Mouse (Mus musculus): ENCODE measurements around the gene Suclg2. TPM values are rescaled to one million over a fixed set of nuclear protein-coding genes. Genes with fewer than 3 reads are reported as not detected.
A peak's percentile ranks its signal among the peaks of the same experiment; 100 is the strongest.

Suclg2 gene
- polyA plus RNA-seq, 1 experiment from 2014 or later = 13.8 TPM

DNA sequence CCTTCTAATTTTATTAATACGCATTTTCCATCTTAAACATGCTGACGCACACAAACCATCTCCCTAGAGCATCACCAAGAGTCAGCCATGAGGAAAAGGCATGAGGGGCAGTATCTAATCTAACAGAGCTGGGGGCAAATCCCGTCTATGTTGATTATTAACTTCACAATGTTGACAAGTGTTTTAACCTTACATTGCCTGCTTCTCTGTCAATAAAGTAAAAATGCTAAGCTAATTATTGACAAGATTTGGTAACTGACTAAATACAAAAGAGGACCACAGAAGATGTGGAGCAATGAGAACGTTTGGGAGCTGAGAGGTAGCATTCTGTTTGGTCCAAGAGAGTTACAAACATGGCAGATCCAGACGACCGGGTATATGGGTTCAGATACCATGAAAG, 65.8 kb downstream of the Suclg2 start:
- Histone ChIP-seq H3K27ac (replicated peaks) (no peak overlapping the region), H3K27me3 (no peaks in the 10 kb centered on the region), H3K4me1 (replicated peaks) (peaks cover 14% of the 10 kb centered on the region), H3K36me3 (no peaks in the 10 kb centered on the region), H3K9ac (no peak overlapping the region), H3K4me3 (no peak overlapping the region), H3K9me3 (no peaks in the 10 kb centered on the region), H3K4me2 (no peak overlapping the region)
- no peak for ATAC-seq (ENCODE audit: low FRiP score, low read depth)
- 86% methylated on average over 6 of the region's 6 CpGs for WGBS

DNA sequence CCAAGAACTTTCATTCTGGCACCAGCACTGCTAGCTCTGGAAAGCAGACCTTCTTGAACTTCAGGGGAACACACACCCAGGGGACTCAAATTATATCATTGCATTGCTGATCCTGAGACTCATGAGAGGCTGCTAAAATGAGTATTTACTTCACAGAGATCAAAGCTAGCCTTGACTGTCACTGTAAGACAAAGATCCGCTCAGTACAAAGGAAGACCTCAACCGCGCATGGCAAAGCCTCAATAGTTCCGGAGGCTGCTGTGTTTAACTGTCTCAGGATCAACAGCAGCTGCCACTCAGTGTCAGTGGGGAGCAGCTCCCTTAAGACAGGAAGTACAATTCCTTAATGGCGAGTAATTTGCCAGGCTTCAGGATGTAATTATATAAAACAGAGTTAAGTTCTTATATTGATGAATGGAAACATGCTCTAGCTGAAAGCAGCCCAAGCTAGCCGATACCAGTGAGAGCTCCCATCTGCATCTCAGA, 67.2 kb downstream of the Suclg2 start:
- Histone ChIP-seq H3K4me3 (no peak overlapping the region), H3K9ac (no peak overlapping the region), H3K27ac (replicated peaks) (no peak overlapping the region), H3K4me1 (replicated peaks) (peaks cover 14% of the 10 kb centered on the region), H3K4me2 (peak overlapping the region; percentile 18; the same call in 1 of the 2 replicates), H3K9me3 (no peaks in the 10 kb centered on the region), H3K36me3 (no peaks in the 10 kb centered on the region), H3K27me3 (no peaks in the 10 kb centered on the region)
- WGBS = 8% methylated on average over 6 of the region's 6 CpGs
- ATAC-seq (ENCODE audit: low FRiP score, low read depth) = no peak; the same call in 1 of the 2 replicates

- H3K4me3 ChIP-seq = no peak overlapping the region
- 43% methylated on average over 13 of the region's 13 CpGs for WGBS
Measured at GRCm38 (mm10) chr6:95650082-95650722, 68.4 kb downstream of the Suclg2 start.

GRCm38 (mm10) chr6:95649123-95649663, 69.4 kb downstream of the Suclg2 start:
- no peak overlapping the region for H3K4me3 ChIP-seq
- ATAC-seq (ENCODE audit: low FRiP score, low read depth) = no peak
- WGBS = 64% methylated on average over 10 of the region's 10 CpGs

More at GRCm38 (mm10) chr6:95650082-95650722, 68.4 kb downstream of the Suclg2 start:
- H3K36me3 ChIP-seq = no peaks in the 10 kb centered on the region
- no peak for ATAC-seq (ENCODE audit: low FRiP score, low read depth)
- peaks cover 14% of the 10 kb centered on the region for H3K4me1 ChIP-seq (replicated peaks)
- no peak overlapping the region for H3K9ac ChIP-seq
- H3K9me3 ChIP-seq = no peaks in the 10 kb centered on the region
- no peaks in the 10 kb centered on the region for H3K27me3 ChIP-seq
- H3K27ac ChIP-seq (replicated peaks) = no peak overlapping the region
- no peak overlapping the region for H3K4me2 ChIP-seq

GRCm38 (mm10) chr6:95637416-95637815, 81.2 kb downstream of the Suclg2 start:
- ATAC-seq (ENCODE audit: low FRiP score, low read depth) = no peak
- Histone ChIP-seq H3K36me3 (no peaks in the 10 kb centered on the region), H3K9me3 (no peaks in the 10 kb centered on the region), H3K9ac (no peak overlapping the region), H3K27ac (replicated peaks) (no peak overlapping the region), H3K4me1 (replicated peaks) (no peaks in the 10 kb centered on the region), H3K4me2 (no peak overlapping the region), H3K27me3 (no peaks in the 10 kb centered on the region), H3K4me3 (no peak overlapping the region)
- WGBS = 93% methylated on average over 2 of the region's 2 CpGs

More at GRCm38 (mm10) chr6:95649123-95649663, 69.4 kb downstream of the Suclg2 start:
- no peak overlapping the region for H3K9ac ChIP-seq
- H3K4me2 ChIP-seq = no peak overlapping the region
- no peaks in the 10 kb centered on the region for H3K9me3 ChIP-seq
- no peaks in the 10 kb centered on the region for H3K36me3 ChIP-seq
- H3K27ac ChIP-seq (replicated peaks) = no peak overlapping the region
- H3K27me3 ChIP-seq = no peaks in the 10 kb centered on the region
- H3K4me1 ChIP-seq (replicated peaks) = peaks cover 14% of the 10 kb centered on the region

DNA sequence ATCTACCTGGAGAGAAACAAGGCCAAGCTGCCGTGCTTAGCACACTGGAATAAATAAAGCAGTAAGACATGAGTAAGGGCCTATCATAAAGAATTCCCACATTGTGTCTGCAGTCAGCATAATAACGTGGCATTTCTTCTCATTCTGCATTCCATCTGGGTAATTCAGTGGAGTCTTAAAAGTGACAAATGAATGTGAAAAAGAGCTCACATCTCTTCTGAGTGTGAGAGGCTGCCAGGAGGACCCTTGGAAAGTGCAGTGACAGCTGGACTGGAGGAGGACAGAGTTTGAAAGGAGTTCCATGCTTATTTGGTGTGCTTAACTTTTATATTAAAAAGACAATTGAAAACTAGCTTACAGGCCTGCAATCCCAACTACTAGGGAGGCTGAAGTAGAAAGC, 83.2 kb downstream of the Suclg2 start:
- 47% methylated on average over 2 of the region's 2 CpGs for WGBS
- no peak overlapping the region for H3K4me2 ChIP-seq
- ATAC-seq (ENCODE audit: low FRiP score, low read depth) = no peak
- H3K27ac ChIP-seq (replicated peaks) = no peak overlapping the region
- H3K9me3 ChIP-seq = no peaks in the 10 kb centered on the region
- H3K27me3 ChIP-seq = no peaks in the 10 kb centered on the region
- no peak overlapping the region for H3K4me3 ChIP-seq
- no peaks in the 10 kb centered on the region for H3K4me1 ChIP-seq (replicated peaks)
- H3K9ac ChIP-seq = no peak overlapping the region
- no peaks in the 10 kb centered on the region for H3K36me3 ChIP-seq

GRCm38 (mm10) chr6:95629071-95629470, 89.5 kb downstream of the Suclg2 start:
- 91% methylated on average over 7 of the region's 7 CpGs for WGBS
- no peaks in the 10 kb centered on the region for H3K4me1 ChIP-seq (replicated peaks)

GRCm38 (mm10) chr6:95621821-95622220, 96.8 kb downstream of the Suclg2 start:
- Histone ChIP-seq H3K9me3 (no peaks in the 10 kb centered on the region), H3K4me3 (no peak overlapping the region), H3K27me3 (no peaks in the 10 kb centered on the region), H3K4me2 (no peak overlapping the region), H3K9ac (no peak overlapping the region), H3K4me1 (replicated peaks) (peaks cover 5% of the 10 kb centered on the region), H3K36me3 (no peaks in the 10 kb centered on the region), H3K27ac (replicated peaks) (no peak overlapping the region)
- ATAC-seq (ENCODE audit: low FRiP score, low read depth) = peak; percentile 71
- WGBS = 63% methylated on average over 2 of the region's 2 CpGs

More at GRCm38 (mm10) chr6:95629071-95629470, 89.5 kb downstream of the Suclg2 start:
- Histone ChIP-seq H3K27me3 (no peaks in the 10 kb centered on the region), H3K9me3 (no peaks in the 10 kb centered on the region), H3K9ac (no peak overlapping the region), H3K4me2 (no peak overlapping the region), H3K36me3 (no peaks in the 10 kb centered on the region), H3K27ac (replicated peaks) (no peak overlapping the region), H3K4me3 (no peak overlapping the region)
- ATAC-seq (ENCODE audit: low FRiP score, low read depth) = no peak

- Histone ChIP-seq H3K27ac (replicated peaks) (no peak overlapping the region), H3K27me3 (no peaks in the 10 kb centered on the region), H3K4me1 (replicated peaks) (peaks cover 5% of the 10 kb centered on the region), H3K4me2 (no peak overlapping the region), H3K9me3 (no peaks in the 10 kb centered on the region), H3K36me3 (no peaks in the 10 kb centered on the region), H3K4me3 (no peak overlapping the region), H3K9ac (no peak overlapping the region)
- no peak for ATAC-seq (ENCODE audit: low FRiP score, low read depth)
- WGBS = 87% methylated on average over 4 of the region's 4 CpGs
Measured at GRCm38 (mm10) chr6:95620804-95621203, 97.8 kb downstream of the Suclg2 start.

GRCm38 (mm10) chr6:95619817-95620216, 98.8 kb downstream of the Suclg2 start:
- Histone ChIP-seq H3K9me3 (no peaks in the 10 kb centered on the region), H3K4me3 (no peak overlapping the region), H3K36me3 (no peaks in the 10 kb centered on the region), H3K4me2 (no peak overlapping the region), H3K9ac (no peak overlapping the region), H3K4me1 (replicated peaks) (peaks cover 5% of the 10 kb centered on the region), H3K27ac (replicated peaks) (no peak overlapping the region), H3K27me3 (no peaks in the 10 kb centered on the region)
- no peak for ATAC-seq (ENCODE audit: low FRiP score, low read depth)

- Histone ChIP-seq H3K4me2 (no peak overlapping the region), H3K27me3 (no peaks in the 10 kb centered on the region), H3K9ac (no peak overlapping the region), H3K36me3 (no peaks in the 10 kb centered on the region), H3K4me3 (no peak overlapping the region), H3K27ac (replicated peaks) (no peak overlapping the region), H3K4me1 (replicated peaks) (peaks cover 5% of the 10 kb centered on the region), H3K9me3 (no peaks in the 10 kb centered on the region)
- ATAC-seq (ENCODE audit: low FRiP score, low read depth) = no peak
- 91% methylated on average over 4 of the region's 4 CpGs for WGBS
Measured at GRCm38 (mm10) chr6:95618434-95618833, 100.2 kb downstream of the Suclg2 start.

GRCm38 (mm10) chr6:95613228-95613627, 105.4 kb downstream of the Suclg2 start:
- Histone ChIP-seq H3K36me3 (no peaks in the 10 kb centered on the region), H3K4me2 (no peak overlapping the region), H3K4me1 (replicated peaks) (no peaks in the 10 kb centered on the region), H3K27ac (replicated peaks) (no peak overlapping the region), H3K9me3 (no peaks in the 10 kb centered on the region), H3K9ac (no peak overlapping the region), H3K27me3 (no peaks in the 10 kb centered on the region), H3K4me3 (no peak overlapping the region)
- WGBS = 81% methylated on average over 3 of the region's 3 CpGs
- no peak for ATAC-seq (ENCODE audit: low FRiP score, low read depth)

Measured in hindbrain, embryonic 15.5 days (tissue).